Mouse (Mus musculus) E14TG2a.4 (cell line): ENCODE measurements around the gene Serpinb9b.
A peak's percentile ranks its signal among the peaks of the same experiment; 100 is the strongest.

ENCODE experiments used
- H3K27me3 ChIP-seq: 2 replicates; pipeline ENCODE4 v1.6.1; 2014; ENCODE audit warnings: low read length, control low read depth; ENCODE audit not compliant: insufficient read depth
- H3K36me3 ChIP-seq: 2 replicates; pipeline ENCODE4 v1.6.1; 2014; ENCODE audit warnings: low read length, control low read depth; ENCODE audit not compliant: insufficient read depth
- H3K4me1 ChIP-seq: replicated peaks from 2 replicates; pipeline ENCODE4 v1.6.1; 2014; ENCODE audit warnings: low read depth, low read length, control low read depth
- H3K4me3 ChIP-seq: replicated peaks from 2 replicates; pipeline ENCODE4 v1.5.1; 2014; ENCODE audit warnings: mild to moderate bottlenecking, low read length
- H3K9me3 ChIP-seq: 2 replicates; pipeline ENCODE4 v1.6.1; 2014; ENCODE audit warnings: low read length, control low read depth
- CTCF ChIP-seq: conservative IDR thresholded peaks from 2 replicates; pipeline ENCODE4 v1.5.1; 2014; ENCODE audit warnings: low read length
- NANOG ChIP-seq: IDR thresholded peaks from 2 replicates; pipeline ENCODE4 v1.6.1; 2014; ENCODE audit warnings: borderline replicate concordance, low read length, mixed read lengths
- POU5F1 ChIP-seq: IDR thresholded peaks from 2 replicates; pipeline ENCODE4 v1.6.1; 2014; ENCODE audit warnings: low read length, borderline replicate concordance

The Serpinb9b gene

DNA sequence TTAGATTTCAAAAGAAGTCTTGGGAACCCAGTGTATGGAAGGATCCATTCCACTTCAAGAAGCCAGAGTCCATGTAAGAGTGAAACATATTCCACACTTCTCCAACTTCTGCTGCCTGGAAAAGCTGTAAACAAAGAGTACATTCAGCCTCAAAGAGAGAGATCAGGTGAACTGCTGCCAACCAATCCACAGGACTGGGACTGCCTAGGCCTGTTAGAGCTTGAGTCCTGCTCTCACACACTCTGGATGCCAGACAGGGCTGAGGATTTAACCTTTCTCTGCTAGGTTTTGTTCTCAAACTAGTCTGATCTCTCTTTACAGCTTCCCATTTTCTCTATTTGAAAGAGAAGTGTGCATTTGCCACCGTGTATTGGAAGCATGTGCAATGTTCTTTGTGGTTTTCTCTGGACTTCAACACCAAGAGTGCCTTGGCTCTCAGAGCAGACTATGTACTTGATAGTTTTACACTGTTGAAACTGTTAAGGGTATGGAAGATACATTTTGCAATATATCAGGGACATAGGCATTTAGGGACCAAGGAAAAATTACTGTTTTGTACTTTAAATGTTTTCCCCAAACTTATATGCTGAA lies 40.3 kb downstream of the Serpinb9b start:
- Histone ChIP-seq H3K27me3 (no peaks in the 10 kb centered on the region), H3K36me3 (no peaks in the 10 kb centered on the region), H3K4me3 (no peak overlapping the region), H3K9me3 (peaks cover 31% of the 10 kb centered on the region), H3K4me1 (no peaks in the 10 kb centered on the region)
- TF ChIP-seq NANOG (no peak), POU5F1 (no peak), CTCF (no peak)

GRCm38 (mm10) chr13:33068164-33068563 lies 40.9 kb downstream of the Serpinb9b start:
- Histone ChIP-seq H3K4me1 (no peaks in the 10 kb centered on the region), H3K36me3 (no peaks in the 10 kb centered on the region), H3K27me3 (no peaks in the 10 kb centered on the region), H3K9me3 (peaks cover 24% of the 10 kb centered on the region), H3K4me3 (no peak overlapping the region)
- TF ChIP-seq POU5F1 (no peak), CTCF (no peak), NANOG (no peak)

DNA sequence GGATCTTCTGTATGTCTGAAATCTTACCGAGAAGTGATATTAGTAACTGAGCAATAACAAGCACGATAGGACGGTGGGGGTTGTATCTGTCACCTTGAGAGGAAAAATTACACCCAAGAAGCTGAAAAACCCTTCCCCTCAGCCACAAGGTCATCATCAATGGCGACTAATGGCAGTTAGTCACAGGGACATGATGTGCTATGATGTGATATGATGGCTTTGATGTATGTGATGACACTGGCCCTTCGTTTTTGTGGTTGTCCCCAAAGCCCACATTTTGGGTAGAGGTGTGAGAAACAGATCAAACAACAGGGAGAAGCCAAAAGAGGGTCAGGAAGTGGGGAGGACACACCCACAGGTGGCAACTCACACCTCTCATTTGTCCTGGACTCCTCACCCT lies 44.6 kb downstream of the Serpinb9b start:
- no peaks in the 10 kb centered on the region for H3K27me3 ChIP-seq
- no peak for TF ChIP-seq POU5F1
- no peak for TF ChIP-seq CTCF
- TF ChIP-seq NANOG: no peak

DNA sequence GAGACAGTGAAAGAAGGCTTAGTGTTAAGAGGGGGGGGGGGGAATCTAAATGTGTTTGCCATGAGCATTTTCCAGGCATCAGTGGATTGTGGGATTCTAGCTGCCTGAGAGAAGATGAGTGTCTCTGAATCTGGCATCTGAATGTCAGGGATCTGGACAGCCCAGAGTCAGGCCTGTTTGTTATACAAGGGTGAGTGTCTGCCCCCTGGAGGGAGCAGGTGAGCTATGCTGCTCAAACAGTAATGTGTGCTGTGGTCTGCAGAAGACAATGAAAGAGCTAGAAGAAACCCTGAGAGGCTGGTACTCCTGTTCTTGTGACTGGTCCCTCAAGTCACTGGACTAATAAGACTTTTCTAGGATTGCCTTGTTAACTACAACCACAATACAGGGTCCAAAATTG lies 46.8 kb downstream of the Serpinb9b start:
- Histone ChIP-seq H3K27me3 (no peaks in the 10 kb centered on the region), H3K4me3 (no peak overlapping the region), H3K9me3 (peaks cover 7% of the 10 kb centered on the region; the same call in 1 of the 2 replicates), H3K36me3 (no peaks in the 10 kb centered on the region), H3K4me1 (peaks cover 3% of the 10 kb centered on the region; the same call in 1 of the 2 replicates)
- TF ChIP-seq POU5F1: no peak
- no peak for TF ChIP-seq NANOG
- peak; percentile 19; the same call in 1 of the 2 replicates for TF ChIP-seq CTCF

More for the DNA sequence above, 44.6 kb downstream of the Serpinb9b start:
- Histone ChIP-seq H3K9me3 (peaks cover 7% of the 10 kb centered on the region; the same call in 1 of the 2 replicates), H3K4me3 (no peak overlapping the region), H3K36me3 (no peaks in the 10 kb centered on the region), H3K4me1 (no peaks in the 10 kb centered on the region)

- no peaks in the 10 kb centered on the region for H3K36me3 ChIP-seq
- H3K27me3 ChIP-seq: no peaks in the 10 kb centered on the region
- no peak overlapping the region for H3K4me3 ChIP-seq
- H3K9me3 ChIP-seq: no peaks in the 10 kb centered on the region
- peaks cover 18% of the 10 kb centered on the region for H3K4me1 ChIP-seq
- TF ChIP-seq CTCF (no peak), POU5F1 (no peak), NANOG (no peak)
Observed at GRCm38 (mm10) chr13:33076247-33076646, 49.0 kb downstream of the Serpinb9b start.

- Histone ChIP-seq H3K27me3 (no peaks in the 10 kb centered on the region), H3K36me3 (no peaks in the 10 kb centered on the region), H3K4me3 (no peak overlapping the region), H3K4me1 (peaks cover 18% of the 10 kb centered on the region), H3K9me3 (no peaks in the 10 kb centered on the region)
- TF ChIP-seq POU5F1 (no peak), NANOG (no peak), CTCF (no peak)
Observed at GRCm38 (mm10) chr13:33077026-33077685, 49.9 kb downstream of the Serpinb9b start.

GRCm38 (mm10) chr13:33078056-33078705 lies 51.0 kb downstream of the Serpinb9b start, which contains the start of gene Serpinb1b:
Gene Serpinb1b, plus strand, starts transcription at chr13:33078575.
- Histone ChIP-seq H3K36me3 (no peaks in the 10 kb centered on the region), H3K4me3 (no peak within 1 kb of the TSS), H3K9me3 (no peaks in the 10 kb centered on the region), H3K4me1 (peaks cover 18% of the 10 kb centered on the region), H3K27me3 (peaks cover 3% of the 10 kb centered on the region; the same call in 1 of the 2 replicates)
- TF ChIP-seq CTCF (no peak), NANOG (no peak), POU5F1 (no peak)

GRCm38 (mm10) chr13:33079391-33079790 lies 52.2 kb downstream of the Serpinb9b start:
- no peak for TF ChIP-seq NANOG
- TF ChIP-seq CTCF: peak; percentile 36
- TF ChIP-seq POU5F1: no peak
- peaks cover 18% of the 10 kb centered on the region for H3K4me1 ChIP-seq

More at GRCm38 (mm10) chr13:33079391-33079790, 52.2 kb downstream of the Serpinb9b start:
- peaks cover 3% of the 10 kb centered on the region; the same call in 1 of the 2 replicates for H3K27me3 ChIP-seq
- H3K36me3 ChIP-seq: no peaks in the 10 kb centered on the region
- no peak overlapping the region for H3K4me3 ChIP-seq
- H3K9me3 ChIP-seq: no peaks in the 10 kb centered on the region
